Mouse (Mus musculus) kidney, postnatal 0 days (tissue): ENCODE results near the gene Sv2a. TPM values are rescaled to one million over a fixed set of nuclear protein-coding genes. Genes with fewer than 3 reads are reported as not detected.
"Not testable (repeated sequence)": the region's sequence is repeated elsewhere in the genome, so short reads cannot be mapped to it uniquely, and the experiment has no call there.

Source experiments
- ATAC-seq: fragments of 200-750 bp; cut with Nextera tagmentation; replicated peaks from 2 replicates; pipeline ENCODE4 v1.8.0; 2017; ENCODE audit warnings: low read depth, moderate number of reproducible peaks, moderate TSS enrichment, moderate library complexity; ENCODE audit not compliant: low FRiP score
- DNase-seq: peaks from one replicate; pipeline ENCODE4 v3.0.0-alpha.2; 2016; ENCODE audit warnings: low spot score
- H3K27ac ChIP-seq: fragments of 300-500 bp; sonication (generic); 2 replicates; pipeline ENCODE4 v1.5.1; 2014; ENCODE audit warnings: mild to moderate bottlenecking
- H3K27me3 ChIP-seq: fragments of 300-500 bp; sonication (generic); 2 replicates; pipeline ENCODE4 v1.6.1; 2014; ENCODE audit warnings: low read length, mixed read lengths; ENCODE audit not compliant: insufficient read depth
- H3K36me3 ChIP-seq: fragments of 300-500 bp; sonication (generic); 2 replicates; pipeline ENCODE4 v1.6.1; 2014; ENCODE audit warnings: low read length, mixed read lengths; ENCODE audit not compliant: insufficient read depth
- H3K4me1 ChIP-seq: fragments of 300-500 bp; sonication (generic); replicated peaks from 2 replicates; pipeline ENCODE4 v1.6.1; 2014; ENCODE audit warnings: antibody characterized with exemption, low read length, mixed read lengths; ENCODE audit not compliant: insufficient read depth
- H3K4me2 ChIP-seq: fragments of 300-500 bp; sonication (generic); 2 replicates; pipeline ENCODE4 v1.6.1; 2014; ENCODE audit warnings: mild to moderate bottlenecking, low read length, moderate library complexity, mixed read lengths
- H3K4me3 ChIP-seq: fragments of 300-500 bp; sonication (generic); replicated peaks from 2 replicates; pipeline ENCODE4 v1.5.1; 2014; ENCODE audit warnings: low read depth, low read length
- H3K9ac ChIP-seq: fragments of 300-500 bp; sonication (generic); 2 replicates; pipeline ENCODE4 v1.6.1; 2014; ENCODE audit warnings: low read depth, low read length
- H3K9me3 ChIP-seq: fragments of 300-500 bp; sonication (generic); replicated peaks from 2 replicates; pipeline ENCODE4 v1.6.1; 2016; ENCODE audit warnings: low read length, inconsistent platforms, mixed read lengths
- CTCF ChIP-seq: IDR thresholded peaks from 2 replicates; pipeline ENCODE4 v1.5.1; 2016; ENCODE audit warnings: antibody characterized with exemption, low read depth, mild to moderate bottlenecking, moderate library complexity
- WGBS: fragments of 180-500 bp; shearing (Covaris S2); extraction: QIAGEN DNeasy Blood & Tissue Kit; methylation state at CpG from one replicate; pipeline ENCODE4 v1.1.7; 2014; 5-methylcytosine and 5-hydroxymethylcytosine counted together
- polyA plus RNA-seq: library from polyadenylated mRNA; unstranded; fragments of >200 nt; fragmentation: Nextera tagmentation; extraction: Ambion mirVana; gene quantifications from 2 replicates; pipeline ENCODE4 v1.2.1, GENCODE M21; 2015

The Sv2a gene
- polyA plus RNA-seq, 1 experiment from 2014 or later = 12.2 TPM

DNA sequence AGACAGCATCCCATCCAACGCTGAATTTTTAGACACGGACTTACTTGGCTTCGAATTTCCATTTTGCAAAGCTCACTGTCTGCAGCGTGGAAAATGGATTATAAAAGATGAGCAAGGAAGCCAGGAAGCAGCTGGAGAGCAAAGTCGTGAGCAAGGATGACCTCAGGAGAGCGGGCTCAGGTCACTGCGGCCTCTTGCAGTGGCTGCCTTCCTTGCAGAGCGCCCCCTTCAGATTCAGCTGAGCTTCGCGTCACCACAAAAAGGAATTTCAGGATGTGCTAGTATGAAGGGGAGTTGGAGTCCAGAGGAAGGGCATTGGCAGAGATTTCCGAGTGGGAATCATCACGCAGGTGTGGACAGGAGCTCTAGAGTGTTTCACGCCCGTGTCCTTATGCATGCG lies 28.3 kb downstream of the Sv2a start:
- ATAC-seq (no peak), DNase-seq (peak; percentile 46)
- WGBS = 35% methylated on average over 15 of the region's 15 CpGs

DNA sequence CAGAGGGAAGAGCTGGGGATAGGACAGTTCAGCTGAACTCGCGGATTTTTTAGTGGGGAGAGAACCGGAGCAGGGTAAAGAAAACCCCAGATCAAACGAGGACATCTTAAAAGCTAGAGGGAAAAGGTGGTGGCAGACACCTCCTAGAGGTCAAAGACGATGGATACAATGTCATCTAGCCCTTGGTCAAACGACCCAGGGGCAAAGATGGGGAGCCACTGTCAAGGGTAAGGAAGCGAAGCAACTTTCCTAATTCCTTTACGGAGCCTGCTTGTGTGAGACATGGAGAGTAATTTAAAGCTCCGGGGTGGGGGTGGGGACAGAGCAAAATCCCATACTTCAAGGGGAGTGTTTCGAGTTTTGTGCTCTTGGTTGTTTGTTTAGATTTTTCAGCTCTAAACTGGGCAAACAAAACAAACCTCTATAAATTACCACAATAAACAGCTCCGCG lies 38.3 kb downstream of the Sv2a start:
- Histone ChIP-seq H3K27ac (peak overlapping the region; percentile 99), H3K36me3 (no peaks in the 10 kb centered on the region), H3K9ac (peak overlapping the region; percentile 82), H3K9me3 (no peaks in the 10 kb centered on the region), H3K27me3 (no peaks in the 10 kb centered on the region), H3K4me1 (peaks cover 23% of the 10 kb centered on the region), H3K4me3 (peak overlapping the region; percentile 69), H3K4me2 (peak overlapping the region; percentile 60)
- WGBS = under 1% methylated on average over 12 of the region's 12 CpGs
- DNase-seq = no peak
- TF ChIP-seq CTCF = no peak
- peak; percentile 9 for ATAC-seq

More for the DNA sequence above, 28.3 kb downstream of the Sv2a start:
- Histone ChIP-seq H3K9ac (0 out of 2 replicates have a peak overlapping the region, but pooled peaks have one; percentile 4), H3K27ac (no peak overlapping the region), H3K4me3 (no peak overlapping the region), H3K4me1 (no peaks in the 10 kb centered on the region), H3K36me3 (no peaks in the 10 kb centered on the region), H3K4me2 (no peak overlapping the region), H3K27me3 (no peaks in the 10 kb centered on the region), H3K9me3 (no peaks in the 10 kb centered on the region)
- peak; percentile 50 for TF ChIP-seq CTCF

DNA sequence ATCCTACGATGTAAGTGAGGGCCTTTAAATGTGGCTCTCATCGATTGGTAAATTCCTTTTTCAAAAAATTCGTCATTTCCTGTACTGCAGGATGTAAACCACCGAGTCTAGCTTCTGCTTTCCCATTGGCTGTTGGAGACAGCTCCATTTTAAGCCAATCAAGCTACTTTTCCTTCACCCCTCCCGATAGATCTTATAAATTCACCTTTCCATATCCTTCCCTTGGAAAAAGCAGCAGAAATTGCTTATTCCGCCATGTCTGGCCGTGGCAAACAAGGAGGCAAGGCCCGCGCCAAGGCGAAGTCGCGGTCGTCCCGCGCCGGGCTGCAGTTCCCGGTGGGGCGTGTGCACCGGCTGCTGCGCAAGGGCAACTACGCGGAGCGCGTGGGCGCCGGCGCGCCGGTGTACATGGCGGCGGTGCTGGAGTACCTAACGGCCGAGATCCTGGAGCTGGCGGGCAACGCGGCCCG lies 38.7 kb downstream of the Sv2a start, which contains the start of the genes Bola1 and Hist2h2ab:
Gene Bola1 (minus strand): TSS at position 49 of the 470 bp plus-strand sequence.
Gene Hist2h2ab (plus strand): TSS at position 205 of the 470 bp plus-strand sequence.
- Histone ChIP-seq H3K27ac (peak within 1 kb of the TSS; percentile 99), H3K4me2 (peak within 1 kb of the TSS; percentile 60), H3K36me3 (no peaks in the 10 kb centered on the region), H3K9me3 (no peaks in the 10 kb centered on the region), H3K4me3 (peak within 1 kb of the TSS; percentile 69), H3K4me1 (peaks cover 25% of the 10 kb centered on the region), H3K9ac (peak within 1 kb of the TSS; percentile 82), H3K27me3 (no peaks in the 10 kb centered on the region)
- under 1% methylated on average over 36 of the region's 37 CpGs for WGBS
- no peak for TF ChIP-seq CTCF
- ATAC-seq (peak; percentile 72), DNase-seq (peak; percentile 98)

DNA sequence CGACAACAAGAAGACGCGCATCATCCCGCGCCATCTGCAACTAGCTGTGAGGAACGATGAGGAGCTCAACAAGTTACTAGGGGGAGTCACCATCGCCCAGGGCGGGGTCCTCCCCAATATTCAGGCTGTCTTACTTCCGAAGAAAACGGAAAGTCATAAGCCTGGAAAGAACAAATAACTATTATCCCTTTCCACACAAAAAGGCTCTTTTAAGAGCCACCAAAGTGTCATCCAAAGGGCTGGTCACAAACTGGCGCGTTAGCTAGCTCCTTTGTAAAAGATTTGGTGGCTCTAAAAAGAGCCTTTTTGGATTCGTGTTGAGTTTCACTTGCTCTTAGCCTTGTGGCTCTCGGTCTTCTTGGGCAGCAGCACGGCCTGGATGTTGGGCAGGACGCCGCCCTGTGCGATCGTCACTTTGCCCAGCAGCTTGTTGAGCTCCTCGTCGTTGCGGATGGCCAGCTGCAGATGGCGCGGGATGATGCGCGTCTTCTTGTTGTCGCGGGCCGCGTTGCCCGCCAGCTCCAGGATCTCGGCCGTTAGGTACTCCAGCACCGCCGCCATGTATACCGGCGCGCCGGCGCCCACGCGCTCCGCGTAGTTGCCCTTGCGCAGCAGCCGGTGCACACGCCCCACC lies 39.3 kb downstream of the Sv2a start:
- under 1% methylated on average over 26 of the region's 47 CpGs for WGBS
- H3K4me1 ChIP-seq = peaks cover 26% of the 10 kb centered on the region
- DNase-seq = peak; percentile 41
- H3K27me3 ChIP-seq, ATAC-seq, H3K36me3 ChIP-seq, H3K9me3 ChIP-seq: not testable (repeated sequence)
- peak overlapping the region; percentile 99 for H3K27ac ChIP-seq
- peak overlapping the region; percentile 69 for H3K4me3 ChIP-seq
- H3K9ac ChIP-seq = peak overlapping the region; percentile 82
- H3K4me2 ChIP-seq = peak overlapping the region; percentile 60

DNA sequence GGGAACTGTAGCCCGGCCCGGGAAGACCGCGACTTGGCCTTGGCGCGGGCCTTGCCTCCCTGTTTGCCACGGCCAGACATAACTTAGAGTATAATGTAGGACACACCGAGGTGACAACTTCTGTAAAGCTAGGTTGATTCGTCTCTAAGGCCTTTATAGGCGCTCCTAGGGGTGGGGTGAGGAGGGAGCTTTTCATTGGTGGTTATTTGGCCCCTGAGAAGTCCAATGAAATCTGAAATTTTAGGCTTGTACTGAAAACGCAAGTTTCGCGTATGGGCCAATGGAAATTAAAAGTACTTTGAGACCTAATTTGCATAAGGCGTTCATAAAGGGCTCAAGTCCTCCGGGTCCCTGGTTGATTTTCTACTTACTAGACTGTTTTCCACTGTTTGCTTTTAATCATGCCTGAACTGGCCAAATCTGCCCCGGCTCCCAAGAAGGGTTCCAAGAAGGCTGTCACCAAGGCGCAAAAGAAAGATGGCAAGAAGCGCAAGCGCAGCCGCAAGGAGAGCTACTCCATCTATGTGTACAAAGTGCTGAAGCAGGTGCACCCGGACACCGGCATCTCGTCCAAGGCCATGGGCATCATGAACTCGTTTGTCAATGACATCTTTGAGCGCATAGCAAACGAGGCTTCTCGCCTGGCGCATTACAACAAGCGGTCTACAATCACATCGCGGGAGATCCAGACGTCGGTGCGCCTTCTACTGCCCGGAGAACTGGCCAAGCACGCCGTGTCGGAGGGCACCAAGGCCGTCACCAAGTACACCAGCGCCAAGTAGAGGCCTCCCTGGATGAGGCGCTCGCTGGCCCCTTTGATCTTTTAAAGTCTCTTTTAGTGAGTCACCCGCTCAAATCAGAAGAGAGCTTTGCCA lies 40.1 kb downstream of the Sv2a start, which contains the start of the genes Hist2h2ac and Hist2h2be:
Gene Hist2h2ac (minus strand): TSS at position 116 of the 875 bp plus-strand sequence.
Gene Hist2h2be (plus strand): TSS at position 355 of the 875 bp plus-strand sequence.
- peak within 1 kb of the TSS; percentile 60 for H3K4me2 ChIP-seq
- DNase-seq (peak; percentile 98), ATAC-seq (peak; percentile 91)
- peaks cover 33% of the 10 kb centered on the region for H3K4me1 ChIP-seq
- peak within 1 kb of the TSS; percentile 99 for H3K27ac ChIP-seq
- under 1% methylated on average over 43 of the region's 43 CpGs for WGBS
- no peaks in the 10 kb centered on the region for H3K36me3 ChIP-seq
- peak within 1 kb of the TSS; percentile 82 for H3K9ac ChIP-seq
- H3K9me3 ChIP-seq = no peaks in the 10 kb centered on the region
- peak within 1 kb of the TSS; percentile 69 for H3K4me3 ChIP-seq
- H3K27me3 ChIP-seq = no peaks in the 10 kb centered on the region
- no peak for TF ChIP-seq CTCF

DNA sequence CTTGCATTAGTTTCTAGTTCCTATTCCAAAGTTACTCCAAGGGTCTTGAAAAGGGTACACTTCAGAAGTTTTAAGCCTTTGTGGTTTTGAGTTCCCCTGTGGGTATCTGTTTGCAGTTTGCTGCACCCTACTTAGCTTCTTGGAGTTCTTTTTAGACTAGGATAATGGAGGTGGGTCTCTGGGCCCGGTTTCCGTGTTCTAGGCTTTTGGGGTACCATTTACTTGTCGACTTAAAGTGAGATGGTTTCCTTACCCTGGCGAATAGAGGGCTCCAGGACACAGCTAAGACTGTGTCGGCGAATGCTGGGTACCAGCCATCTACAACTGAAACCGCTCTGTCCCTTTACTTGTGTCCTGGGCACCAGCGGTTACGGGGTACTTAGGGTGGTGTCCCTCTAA lies 40.7 kb downstream of the Sv2a start:
- peaks cover 33% of the 10 kb centered on the region for H3K4me1 ChIP-seq
- no peak for TF ChIP-seq CTCF
- WGBS = 9% methylated on average over 9 of the region's 9 CpGs

More for the DNA sequence above, 40.7 kb downstream of the Sv2a start:
- no peaks in the 10 kb centered on the region for H3K27me3 ChIP-seq
- DNase-seq (no peak), ATAC-seq (no peak)
- no peaks in the 10 kb centered on the region for H3K9me3 ChIP-seq
- H3K9ac ChIP-seq = peak overlapping the region; percentile 53
- H3K27ac ChIP-seq = peak overlapping the region; percentile 99
- peak overlapping the region; percentile 60 for H3K4me2 ChIP-seq
- H3K36me3 ChIP-seq = no peaks in the 10 kb centered on the region
- peak overlapping the region; percentile 69 for H3K4me3 ChIP-seq
